Mouse (Mus musculus) layer of hippocampus, postnatal 10 days (tissue): Measurements from ENCODE around the gene Eif4a1. TPM values are rescaled to one million over a fixed set of nuclear protein-coding genes. Genes with fewer than 3 reads are reported as not detected.
"Not testable (repeated sequence)": the region's sequence is repeated elsewhere in the genome, so short reads cannot be mapped to it uniquely, and the experiment has no call there.

Experiments used
- DNase-seq, 2 experiments: peaks; one replicate each; pipeline ENCODE4 v3.0.0; 2021; ENCODE audit warnings: low spot score in 2 of 2
- microRNA-seq, 2 experiments: library from miRNA; unstranded; fragments of <30 nt; microRNA quantifications; one replicate each; pipeline ENCODE4 v1.2.0; 2021
- total RNA-seq, 2 experiments: library from RNA; stranded (reverse); gene quantifications; 2 replicates each; pipeline ENCODE4 v1.2.3; 2021

Eif4a1 gene
- total RNA-seq, 2 experiments from 2014 or later = 492 to 501 TPM

DNA sequence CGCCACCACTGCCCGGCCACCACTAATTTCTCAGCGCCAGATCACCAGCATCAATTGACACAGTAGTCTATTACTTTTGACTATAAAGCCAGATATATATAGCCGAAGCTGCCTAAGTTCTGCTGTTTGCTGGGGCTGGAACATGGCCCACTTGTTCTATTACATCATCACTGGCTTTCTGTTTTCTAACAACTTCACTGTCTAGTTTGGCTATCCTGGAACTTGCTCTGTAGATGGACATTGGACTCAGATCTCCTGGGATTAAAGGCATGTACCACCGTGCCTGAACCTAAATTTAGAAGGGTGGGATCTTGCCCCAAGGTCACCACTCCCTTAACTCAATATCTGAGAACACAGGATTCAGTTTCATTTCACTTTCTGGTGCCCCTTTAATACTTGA, 26.4 kb downstream of the Eif4a1 start:
- DNase-seq = no peak

DNA sequence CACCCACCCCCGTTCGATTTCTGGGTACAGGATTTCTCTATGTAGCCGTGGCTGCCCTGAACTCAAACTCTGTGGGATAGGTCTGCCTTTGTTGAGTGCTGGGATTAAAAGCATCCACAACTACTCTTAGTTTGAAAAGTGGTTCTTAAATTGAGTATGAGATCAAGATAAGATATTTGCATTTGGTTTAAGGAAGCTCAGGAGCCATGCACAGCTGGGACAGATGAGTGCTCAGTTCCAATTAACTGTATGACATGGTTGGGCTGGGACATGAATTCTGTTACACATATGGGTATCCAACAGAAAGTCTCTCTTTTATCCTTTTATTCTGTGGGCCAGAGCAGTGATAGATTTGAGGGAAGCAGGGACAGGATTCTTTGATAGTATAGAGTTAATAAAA, 36.8 kb downstream of the Eif4a1 start:
- no peak for DNase-seq

DNA sequence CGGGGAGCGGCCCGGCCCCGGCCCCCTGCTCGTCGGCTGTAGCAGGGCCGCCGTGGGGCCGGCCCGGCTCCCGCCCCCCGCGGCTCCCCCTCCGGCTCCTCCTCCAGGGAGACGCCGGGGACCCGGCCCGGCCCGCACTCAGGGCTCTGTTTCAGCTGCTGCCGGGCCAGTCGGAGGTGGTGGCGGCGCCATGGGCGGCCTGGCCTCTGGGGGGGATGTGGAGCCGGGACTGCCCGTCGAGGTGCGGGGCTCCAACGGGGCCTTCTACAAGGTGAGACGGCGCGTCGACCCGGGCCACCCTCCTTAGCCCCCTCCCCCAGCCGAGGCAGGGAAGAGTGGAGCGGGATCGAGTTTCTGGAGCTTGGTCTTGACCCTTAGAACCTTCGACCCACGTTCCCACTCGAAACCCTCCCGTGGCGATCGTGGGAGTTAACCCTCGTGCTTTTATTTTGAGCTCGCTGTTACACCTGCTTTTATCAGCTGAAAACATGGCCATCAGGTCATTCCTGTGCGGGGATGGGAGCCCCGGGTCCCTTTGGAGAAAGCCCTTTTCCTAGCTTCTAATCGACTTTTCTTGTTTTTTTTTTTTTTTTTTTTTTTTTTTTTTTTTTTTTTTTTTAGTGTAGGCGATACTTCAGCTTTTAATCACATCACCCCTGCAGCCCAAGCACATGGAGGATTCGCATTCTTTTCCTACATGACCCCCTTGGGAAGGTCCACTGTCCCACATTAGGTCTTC, 38.9 kb downstream of the Eif4a1 start:
- DNase-seq = no peak

DNA sequence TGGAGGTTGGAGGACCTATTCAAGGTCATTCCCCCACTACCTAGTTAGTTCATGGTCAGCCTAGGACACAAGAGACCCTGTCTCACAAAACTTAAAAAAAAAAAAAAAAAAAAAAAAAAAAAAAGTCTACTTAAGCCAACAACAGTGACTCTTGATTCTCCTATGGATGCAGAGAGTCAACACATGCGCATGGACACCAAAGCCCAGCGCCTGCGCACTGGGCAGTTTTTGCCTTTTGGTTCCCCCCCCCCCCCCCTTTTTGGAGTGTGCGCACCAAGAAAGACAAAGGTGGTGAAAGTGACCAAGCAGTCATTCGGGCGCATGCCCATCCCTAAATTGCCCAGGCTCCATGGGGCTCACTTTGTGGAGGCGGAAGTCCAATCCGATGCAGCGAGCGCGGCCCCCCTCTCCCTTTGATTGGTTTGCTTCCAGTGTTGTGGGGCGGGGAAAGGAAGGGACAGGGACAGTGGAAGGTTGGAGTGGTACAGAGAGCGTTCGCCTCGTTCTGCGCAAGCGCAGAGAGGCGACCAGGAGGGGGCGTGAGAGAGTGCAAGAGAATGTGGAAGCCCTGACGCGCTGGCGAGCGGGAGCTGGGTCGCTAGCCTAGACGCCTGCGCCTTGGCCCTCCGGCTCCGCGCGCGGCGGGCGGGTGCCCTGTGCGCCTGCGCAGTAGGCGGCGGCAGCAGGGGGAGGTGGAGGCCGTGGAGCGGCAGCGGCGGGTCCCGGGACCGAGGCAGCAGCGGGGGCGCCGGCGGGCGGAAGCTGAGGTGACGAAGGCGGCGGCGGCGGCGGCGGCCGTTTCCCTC, 39.7 kb downstream of the Eif4a1 start, which contains the start of gene Fxr2:
Fxr2 (plus strand) TSS at position 707 of the 806 bp plus-strand sequence.
- peak; percentile 100 for DNase-seq

DNA sequence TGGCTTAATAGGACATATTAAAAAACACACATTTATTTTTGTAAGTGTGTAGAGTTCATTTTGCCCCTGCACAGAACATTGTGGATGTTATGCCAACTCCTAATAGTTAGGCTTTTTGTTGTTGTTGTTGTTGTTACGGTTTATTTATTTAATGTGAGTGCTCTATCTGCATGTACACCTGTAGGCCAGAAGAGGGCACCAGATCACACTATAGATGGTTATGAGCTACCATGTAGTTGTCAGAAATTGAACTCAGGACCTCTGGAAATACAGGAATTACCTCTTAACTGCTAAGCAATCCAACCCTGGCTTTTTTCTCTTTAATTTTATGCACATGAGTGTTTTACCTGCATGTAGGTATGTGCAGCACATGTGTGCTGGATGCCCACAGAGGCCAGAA, 42.4 kb downstream of the Eif4a1 start:
- no peak for DNase-seq

DNA sequence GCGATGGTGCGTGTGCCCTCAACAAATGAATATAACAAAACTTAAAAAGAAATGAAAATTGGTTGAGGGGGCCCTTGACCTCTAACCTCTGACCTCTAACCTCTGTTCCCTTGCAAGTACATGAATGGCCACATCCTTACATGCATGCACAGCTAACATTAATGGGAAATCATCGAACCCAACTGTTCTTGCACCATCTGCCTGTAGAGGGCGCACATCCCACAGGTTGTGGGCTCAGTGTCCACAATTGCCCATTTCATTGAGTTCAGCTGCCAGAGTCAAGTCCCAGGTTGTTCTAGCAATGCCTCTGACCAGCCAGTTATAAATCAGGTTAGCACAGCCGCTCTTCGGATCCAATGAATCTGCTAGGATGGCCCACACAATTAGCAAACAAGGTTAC, 43.9 kb downstream of the Eif4a1 start:
- DNase-seq = peak; percentile 75 to 77

DNA sequence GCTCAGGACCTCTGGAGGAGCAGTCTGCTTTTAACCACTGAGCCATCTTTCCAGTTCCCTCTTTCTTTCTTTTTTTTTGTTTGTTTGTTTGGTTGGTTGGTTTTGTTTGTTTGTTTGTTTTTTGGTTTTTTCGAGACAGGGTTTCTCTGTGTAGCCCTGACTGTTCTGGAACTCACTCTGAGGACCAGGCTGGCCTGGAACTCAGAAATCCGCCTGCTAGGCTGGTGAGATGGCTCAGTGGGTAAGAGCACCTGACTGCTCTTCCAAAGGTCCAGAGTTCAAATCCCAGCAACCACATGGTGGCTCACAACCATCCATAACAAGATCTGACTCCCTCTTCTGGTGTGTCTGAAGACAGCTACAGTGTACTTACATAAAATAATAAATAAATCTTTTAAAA, 47.9 kb downstream of the Eif4a1 start:
- not testable (repeated sequence) for DNase-seq

DNA sequence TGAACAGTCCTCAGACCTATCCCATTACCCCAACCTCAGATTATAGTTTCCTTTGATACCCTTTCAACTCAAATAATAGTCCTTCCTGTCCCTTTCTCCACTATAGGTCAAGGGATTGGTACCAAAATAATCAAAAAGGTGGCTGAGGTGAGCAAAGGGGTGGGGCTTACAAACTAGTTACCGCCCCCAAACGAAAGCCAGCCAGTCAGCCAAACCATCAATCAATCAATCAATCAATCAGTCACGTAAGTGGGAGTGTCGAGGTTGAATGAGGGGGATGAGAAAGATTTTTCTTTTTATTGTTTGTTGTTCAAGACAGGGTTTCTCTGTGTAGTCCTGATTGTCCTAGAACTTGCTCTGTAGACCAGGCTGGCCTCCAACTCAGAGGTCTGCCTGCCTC, 49.2 kb downstream of the Eif4a1 start:
- DNase-seq = no peak

DNA sequence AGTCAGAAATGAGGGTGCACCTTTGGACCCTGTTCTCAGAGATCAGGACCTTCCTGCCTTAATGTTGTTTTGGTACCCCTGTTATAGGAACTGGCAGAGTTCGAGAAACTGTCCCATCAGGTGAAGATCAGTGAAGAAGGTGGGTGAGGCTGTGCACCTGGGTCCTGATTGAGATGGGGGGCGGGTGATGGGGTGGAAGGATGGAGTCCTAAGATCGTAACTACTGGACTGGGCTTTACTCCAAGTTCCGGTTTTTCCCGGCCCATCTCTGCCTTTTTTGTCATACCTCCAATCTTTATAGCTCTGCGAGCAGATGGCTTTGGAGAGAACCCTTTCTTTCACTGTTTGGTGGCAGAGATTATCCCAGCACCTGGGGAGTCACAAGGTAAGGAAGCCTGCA, 49.8 kb downstream of the Eif4a1 start:
- DNase-seq = peak in 1 of 2 experiments; percentile 24

DNA sequence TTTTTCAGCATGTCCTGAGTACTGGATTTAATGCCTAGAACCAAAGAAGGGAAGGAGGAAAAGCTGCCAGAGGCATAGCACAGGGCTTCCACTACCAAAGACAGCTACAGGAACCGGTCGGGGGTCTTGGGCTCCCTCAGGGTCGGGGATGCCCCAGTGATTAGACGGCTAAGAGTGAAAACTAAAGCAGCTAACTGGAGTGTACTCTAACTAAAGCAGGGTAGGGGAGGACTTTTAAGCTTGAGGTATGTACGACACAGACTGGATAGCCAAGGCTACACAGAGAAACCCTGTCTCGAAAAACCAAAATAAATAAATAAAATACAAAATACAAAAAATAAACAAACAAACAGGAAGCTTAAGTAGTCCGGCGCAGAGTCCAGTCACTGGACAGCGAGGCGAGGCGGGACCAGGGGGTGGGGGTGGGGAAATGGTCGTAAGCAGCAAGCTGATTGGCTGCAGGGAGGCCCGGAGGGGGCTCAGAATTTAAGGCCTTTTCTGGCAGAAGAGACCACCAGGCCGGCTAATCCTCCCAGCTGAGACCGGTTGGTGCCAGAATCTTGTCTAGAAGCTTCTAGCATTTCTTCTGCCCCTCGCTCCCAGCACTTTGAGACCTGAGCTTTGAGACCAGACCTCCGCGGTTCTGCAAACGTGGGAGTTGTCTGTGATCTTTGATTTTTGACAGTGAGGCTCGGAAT, 50.5 kb downstream of the Eif4a1 start, which contains the start of gene Sat2:
Sat2 (plus strand) TSS at position 454 of the 698 bp plus-strand sequence.
- DNase-seq = peak; percentile 65 to 69

DNA sequence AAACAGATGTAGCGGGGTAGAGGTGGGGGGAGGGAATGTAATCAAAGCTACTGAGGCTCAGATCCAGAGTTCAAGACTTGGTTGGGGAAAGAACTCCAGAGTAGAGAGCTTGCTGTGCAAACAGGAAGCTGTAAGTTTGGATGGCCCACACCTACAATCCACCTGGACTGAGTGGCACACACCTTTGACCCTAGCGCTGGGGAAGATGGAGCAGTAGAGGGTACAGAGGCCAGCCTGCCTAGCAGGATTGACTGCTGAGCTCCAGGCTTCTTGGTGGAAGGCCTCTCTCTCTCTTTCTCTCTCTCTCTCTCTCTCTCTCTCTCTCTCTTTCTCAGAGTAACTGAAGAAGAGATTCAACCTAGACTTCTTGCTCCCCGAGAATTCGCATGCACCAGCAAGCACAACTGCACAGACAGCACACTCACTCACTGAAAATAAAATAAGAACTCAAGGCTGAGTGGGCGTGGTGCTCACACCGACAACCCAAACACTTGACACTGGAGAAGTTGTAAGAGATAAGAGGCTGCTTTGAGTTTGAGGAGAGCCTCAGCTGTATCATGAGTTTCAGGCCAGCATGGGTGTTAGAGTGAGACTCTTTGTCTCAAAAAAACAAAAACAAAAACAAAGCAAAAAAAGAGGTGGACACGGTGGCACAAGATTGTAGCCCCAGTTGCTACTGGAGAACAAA, 51.7 kb downstream of the Eif4a1 start:
- no peak for DNase-seq

DNA sequence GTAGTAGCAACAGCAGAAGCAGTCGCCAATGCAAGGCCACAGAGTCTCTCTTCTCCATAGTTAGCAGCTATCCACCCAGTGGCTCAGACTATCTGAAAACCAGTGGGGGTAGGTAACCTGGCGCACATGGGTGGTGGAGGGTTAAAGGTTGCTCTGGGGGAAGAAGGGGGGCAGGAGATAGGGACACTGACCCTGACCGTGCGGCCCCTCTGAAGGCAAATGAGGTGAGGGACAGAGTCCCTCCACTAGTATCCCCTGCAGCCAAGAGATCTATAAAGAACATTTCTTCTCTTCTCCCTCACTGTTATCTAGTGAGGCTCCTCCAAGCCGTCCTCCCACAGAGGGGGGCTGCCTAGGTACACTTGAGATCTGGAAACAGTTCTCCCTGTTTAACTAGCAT, 54.4 kb downstream of the Eif4a1 start, which contains the start of gene Shbg:
Shbg (minus strand) TSS at position 101 of the 400 bp plus-strand sequence.
- DNase-seq = no peak

Small RNAs within 50 kb of the gene (microRNA-seq; reads per million reads assigned to microRNA genes)
- 6.9 to 7.6 reads per million in 2 experiments for gene Mir1934
- gene Mir467f = 0 reads per million in 2 experiments

Other genes with a start within 250 kb of the Eif4a1 start
- 1 to 10 TPM; 8.0 to 8.6 TPM for gene Dnah2, start 123.3 kb downstream of the Eif4a1 start, total RNA-seq
- 100 to 1,000 TPM; 203 to 217 TPM for gene Efnb3, start 112.2 kb downstream of the Eif4a1 start, total RNA-seq
- 10 to 100 TPM in 1 of 2 experiments, 1 to 10 TPM in 1; 7.7 to 10.6 TPM for gene Wrap53, start 92.2 kb downstream of the Eif4a1 start, total RNA-seq
- 10 to 100 TPM; 31.4 to 31.8 TPM for gene Trp53, start 92.1 kb downstream of the Eif4a1 start, total RNA-seq
- gene Atp1b2, start 66.5 kb downstream of the Eif4a1 start, total RNA-seq = 100 to 1,000 TPM; 456 to 463 TPM
- gene Shbg, start 54.5 kb downstream of the Eif4a1 start, total RNA-seq = not detected
- 10 to 100 TPM; 15.0 to 17.1 TPM for gene Sat2, start 50.4 kb downstream of the Eif4a1 start, total RNA-seq
- 100 to 1,000 TPM in 1 of 2 experiments, 10 to 100 TPM in 1; 99.2 to 103 TPM for gene Fxr2, start 39.4 kb downstream of the Eif4a1 start, total RNA-seq
- gene Sox15, start 17.1 kb downstream of the Eif4a1 start, total RNA-seq = not detected
- gene Mpdu1, start 9.8 kb downstream of the Eif4a1 start, total RNA-seq = 10 to 100 TPM; 85.9 to 89.9 TPM
- gene Cd68, start 6.3 kb downstream of the Eif4a1 start, total RNA-seq = 10 to 100 TPM in 1 of 2 experiments, 1 to 10 TPM in 1; 8.4 to 11.5 TPM
- 10 to 100 TPM; 88.0 to 98.7 TPM for gene Senp3, start 9.7 kb upstream of the Eif4a1 start, total RNA-seq
- 1 to 10 TPM; 1.1 to 1.2 TPM for gene Tnfsf13, start 13.4 kb upstream of the Eif4a1 start, total RNA-seq
- 1 to 10 TPM; 6.7 to 8.3 TPM for gene Tnfsf12, start 23.4 kb upstream of the Eif4a1 start, total RNA-seq
- gene Tnfsfm13, start 23.7 kb upstream of the Eif4a1 start, total RNA-seq = under 1 TPM; 0.69 to 0.76 TPM
- gene Polr2a, start 86.2 kb upstream of the Eif4a1 start, total RNA-seq = 10 to 100 TPM; 55.6 to 59.4 TPM
- gene Slc35g3, start 89.5 kb upstream of the Eif4a1 start, total RNA-seq = under 1 TPM in 1 of 2 experiments, not detected in 1; 0.22 TPM
- gene Zbtb4, start 93.5 kb upstream of the Eif4a1 start, total RNA-seq = 10 to 100 TPM; 69.7 to 72.8 TPM
- 1 to 10 TPM; 1.1 to 1.6 TPM for gene Chrnb1, start 123.5 kb upstream of the Eif4a1 start, total RNA-seq
- gene Fgf11, start 129.4 kb upstream of the Eif4a1 start, total RNA-seq = 10 to 100 TPM; 26.8 to 26.9 TPM
- gene Tmem102, start 133.2 kb upstream of the Eif4a1 start, total RNA-seq = not detected
- not detected for gene Gm39566, start 142.9 kb upstream of the Eif4a1 start, total RNA-seq
- gene Spem2, start 146.0 kb upstream of the Eif4a1 start, total RNA-seq = not detected
- gene Spem1, start 149.8 kb upstream of the Eif4a1 start, total RNA-seq = under 1 TPM; 0.34 to 0.54 TPM
- 100 to 1,000 TPM; 227 to 245 TPM for gene Nlgn2, start 165.4 kb upstream of the Eif4a1 start, total RNA-seq
- 100 to 1,000 TPM; 148 to 153 TPM for gene Tmem256, start 166.1 kb upstream of the Eif4a1 start, total RNA-seq
- 10 to 100 TPM; 31.2 to 37.7 TPM for gene Plscr3, start 174.0 kb upstream of the Eif4a1 start, total RNA-seq
- under 1 TPM in 1 of 2 experiments, not detected in 1; 0.25 TPM for gene Tnk1, start 186.3 kb upstream of the Eif4a1 start, total RNA-seq
- gene Tmem95, start 205.6 kb upstream of the Eif4a1 start, total RNA-seq = not detected
- under 1 TPM; 0.85 TPM for gene Kctd11, start 209.0 kb upstream of the Eif4a1 start, total RNA-seq
- under 1 TPM; 0.16 to 0.21 TPM for gene Acap1, start 223.1 kb upstream of the Eif4a1 start, total RNA-seq
- 1 to 10 TPM; 2.4 to 2.5 TPM for gene 2810408A11Rik, start 228.6 kb upstream of the Eif4a1 start, total RNA-seq
- gene Neurl4, start 228.6 kb upstream of the Eif4a1 start, total RNA-seq = 100 to 1,000 TPM; 127 to 146 TPM
- gene Gps2, start 241.5 kb upstream of the Eif4a1 start, total RNA-seq = 10 to 100 TPM; 27.8 to 30.2 TPM
- 100 to 1,000 TPM; 479 to 501 TPM for gene Eif5a, start 249.5 kb upstream of the Eif4a1 start, total RNA-seq